Mouse (Mus musculus) left cerebral cortex, adult 2 months (tissue): ENCODE measurements at regions not wholly inside any gene's neighbourhood (a gene's known extent, or its start where the extent isn't known, plus 50 kb on each side); places are given as distances from the start of the nearest gene placed in this dataset.
"Not testable (repeated sequence)": the region's sequence is repeated elsewhere in the genome, so short reads cannot be mapped to it uniquely, and the experiment has no call there.

Source experiments
- DNase-seq, 2 experiments: peaks; one replicate each; pipeline ENCODE4 v3.0.0; 2021 to 2022; ENCODE audit warnings: low spot score in 2 of 2, mixed read lengths in 1 of 2; ENCODE audit errors: extremely low spot score in 1 of 2
- H3K27ac ChIP-seq: fragments of 200-600 bp; 2 replicates; pipeline ENCODE4 v1.8.1; 2022
- H3K4me3 ChIP-seq: fragments of 200-600 bp; 2 replicates; pipeline ENCODE4 v1.8.1; 2022
- CTCF ChIP-seq: fragments of 200-600 bp; IDR thresholded peaks from 2 replicates; pipeline ENCODE4 v1.8.1; 2022; ENCODE audit warnings: antibody characterized with exemption, mild to moderate bottlenecking, moderate library complexity
- intact Hi-C: fragments of 180-260 bp; cut with DNase I; formaldehyde crosslinking; loops from one replicate; pipeline ENCODE4 v1.15.1; 2025

DNA sequence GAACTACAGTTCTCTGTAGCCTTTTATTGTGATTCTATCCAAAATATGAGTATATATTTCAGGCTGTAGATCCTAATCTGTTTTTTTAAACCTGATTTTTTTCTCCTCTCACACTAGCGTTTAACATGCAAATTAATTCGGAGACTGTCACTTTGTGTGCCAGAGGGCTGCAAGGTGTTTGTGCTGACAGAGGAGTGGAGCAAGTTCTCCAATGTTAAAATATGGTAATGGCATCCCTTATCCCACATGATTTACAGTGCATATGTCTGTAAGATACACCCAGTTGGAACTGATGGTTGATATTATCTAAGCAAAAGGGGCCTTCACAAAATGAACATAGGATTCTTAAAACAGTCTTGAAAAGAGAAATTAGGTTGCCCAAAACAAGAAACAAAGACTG, 90.1 kb upstream of the Hdac2 start:
- no peak overlapping the region for H3K27ac ChIP-seq
- no peak for DNase-seq
- intact Hi-C loops = no loop called here
- no peak overlapping the region for H3K4me3 ChIP-seq
- TF ChIP-seq CTCF = no peak

GRCm38 (mm10) chr10:36897900-36898600, 76.3 kb upstream of the Hdac2 start:
- no peak overlapping the region for H3K4me3 ChIP-seq
- H3K27ac ChIP-seq = no peak overlapping the region
- intact Hi-C loops = no loop called here
- no peak for DNase-seq
- no peak; the same call in 1 of the 2 replicates for TF ChIP-seq CTCF

DNA sequence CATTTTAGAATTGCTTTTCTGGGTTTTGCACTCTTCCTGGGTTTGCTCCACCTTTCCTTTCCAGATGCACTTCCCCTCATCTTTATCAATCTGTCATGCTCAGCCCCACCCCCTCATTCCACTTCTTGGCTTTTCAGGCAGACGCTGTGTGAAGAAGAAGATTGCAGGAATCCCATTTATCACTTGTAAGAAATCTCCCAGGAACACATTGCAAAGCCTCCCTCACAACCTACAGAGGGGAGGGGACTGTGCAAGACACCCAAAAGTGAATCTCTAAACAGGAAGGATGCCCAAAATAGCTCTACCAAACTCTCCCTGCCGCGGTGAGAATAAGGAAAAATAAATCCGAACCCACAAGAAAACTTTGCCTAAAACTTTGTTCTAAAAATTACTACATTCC, 65.5 kb upstream of the Hdac2 start:
- no peak overlapping the region for H3K27ac ChIP-seq
- intact Hi-C loops = no loop called here
- TF ChIP-seq CTCF = no peak
- H3K4me3 ChIP-seq = no peak overlapping the region
- peak; percentile 13 to 15 for DNase-seq

- intact Hi-C loops, H3K4me3 ChIP-seq, DNase-seq, H3K27ac ChIP-seq: not testable (repeated sequence)
Measured at GRCm38 (mm10) chr10:36918037-36918436, 56.3 kb upstream of the Hdac2 start.

- no peak for TF ChIP-seq CTCF
- no peak overlapping the region for H3K27ac ChIP-seq
- DNase-seq = no peak
- intact Hi-C loops = no loop called here
- no peak overlapping the region for H3K4me3 ChIP-seq
Measured at GRCm38 (mm10) chr10:36923756-36924155, 50.6 kb upstream of the Hdac2 start.

DNA sequence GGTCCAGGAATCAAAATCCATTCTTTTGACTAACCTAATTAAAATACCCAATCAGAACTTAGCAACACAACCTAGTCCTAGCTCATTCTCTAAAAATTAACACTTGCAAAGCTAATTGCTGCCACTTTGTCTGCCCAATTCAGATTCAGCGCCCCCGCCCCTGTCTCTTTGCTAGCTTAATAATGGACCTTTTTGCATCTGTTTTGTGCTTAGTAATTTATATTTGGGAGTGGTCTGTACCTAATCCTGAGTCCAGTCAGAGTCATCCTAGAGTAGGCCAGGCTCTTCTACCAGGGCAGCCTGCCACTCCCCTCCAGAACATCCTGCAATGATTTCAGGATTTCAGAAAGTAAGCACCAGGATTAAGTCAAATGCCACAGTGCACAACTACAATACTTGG, 50.2 kb upstream of the Hdac2 start:
- TF ChIP-seq CTCF = no peak
- DNase-seq = no peak
- intact Hi-C loops = no loop called here
- no peak overlapping the region for H3K4me3 ChIP-seq
- H3K27ac ChIP-seq = no peak overlapping the region
